Mouse (Mus musculus) cerebellum, adult 2 months (tissue): ENCODE results near the gene Ip6k2.
A peak's percentile ranks its signal among the peaks of the same experiment; 100 is the strongest.

Experiments used
- CTCF ChIP-seq: fragments of 200-500 bp; IDR thresholded peaks from 2 replicates; pipeline ENCODE4 v1.5.1; 2011; ENCODE audit warnings: low read depth, mild to moderate bottlenecking, control low read depth, low read length, moderate library complexity, borderline replicate concordance; ENCODE audit not compliant: insufficient read depth
- POLR2A ChIP-seq: fragments of 200-500 bp; IDR thresholded peaks from 2 replicates; pipeline ENCODE4 v1.6.1; 2011; ENCODE audit warnings: low read length, control low read depth, borderline replicate concordance; ENCODE audit not compliant: insufficient read depth

DNA sequence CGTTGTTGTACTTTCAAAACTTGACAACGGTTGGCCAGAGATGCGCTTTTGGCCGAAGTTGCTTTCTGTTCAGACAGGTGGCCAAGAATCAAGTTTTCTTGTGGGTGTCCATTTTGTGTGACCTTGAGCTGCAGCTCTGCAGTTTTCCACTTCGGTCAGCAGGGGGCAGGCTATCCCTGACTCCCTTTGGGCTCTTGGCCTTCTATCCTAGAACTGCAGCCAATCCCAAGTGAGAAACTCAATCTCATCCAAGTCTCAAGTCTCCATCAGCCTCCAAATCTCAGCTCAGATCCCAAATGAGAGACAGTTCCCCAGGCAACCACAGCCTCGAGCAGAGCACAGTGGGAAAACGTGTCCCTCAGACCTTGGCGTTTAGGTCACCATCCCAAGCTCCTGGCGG, 30.3 kb upstream of the Ip6k2 start:
- peak; percentile 91 for TF ChIP-seq CTCF
- TF ChIP-seq POLR2A, result no peak
